Mouse (Mus musculus): ENCODE results near the gene Pdia2.
A peak's percentile ranks its signal among the peaks of the same experiment; 100 is the strongest.

Pdia2 gene

GRCm38 (mm10) chr17:26198892-26199291 lies at the start of gene Pdia2:
Gene Pdia2 (minus strand): TSS chr17:26199087.
- DNase-seq (ENCODE audit: low spot score) = no peak

- peak; percentile 96 for DNase-seq (ENCODE audit: low spot score)
These were observed 45.4 kb upstream of the Pdia2 start, which contains the start of gene Fam234a for GRCm38 (mm10) chr17:26244101-26244841. Gene Fam234a (minus strand): TSS chr17:26244242.

GRCm38 (mm10) chr17:26243471-26244100 lies 44.7 kb upstream of the Pdia2 start:
- DNase-seq (ENCODE audit: low spot score) = peak; percentile 85

GRCm38 (mm10) chr17:26240990-26241389 lies 42.1 kb upstream of the Pdia2 start:
- DNase-seq (ENCODE audit: low spot score) = no peak

GRCm38 (mm10) chr17:26240120-26240790 lies 41.4 kb upstream of the Pdia2 start:
- no peak for DNase-seq (ENCODE audit: low spot score)

GRCm38 (mm10) chr17:26239551-26239950 lies 40.7 kb upstream of the Pdia2 start:
- DNase-seq (ENCODE audit: low spot score) = no peak

- no peak for DNase-seq (ENCODE audit: low spot score)
These were observed 38.8 kb upstream of the Pdia2 start for GRCm38 (mm10) chr17:26237667-26238066.

GRCm38 (mm10) chr17:26235077-26235815 lies 36.4 kb upstream of the Pdia2 start:
- DNase-seq (ENCODE audit: low spot score) = no peak

GRCm38 (mm10) chr17:26234386-26234785 lies 35.5 kb upstream of the Pdia2 start:
- no peak for DNase-seq (ENCODE audit: low spot score)

- no peak for DNase-seq (ENCODE audit: low spot score)
These were observed 34.0 kb upstream of the Pdia2 start for GRCm38 (mm10) chr17:26232863-26233262.

GRCm38 (mm10) chr17:26231156-26231555 lies 32.3 kb upstream of the Pdia2 start:
- DNase-seq (ENCODE audit: low spot score) = no peak

- no peak for DNase-seq (ENCODE audit: low spot score)
These were observed 30.9 kb upstream of the Pdia2 start for GRCm38 (mm10) chr17:26229776-26230175.

GRCm38 (mm10) chr17:26225150-26225549 lies 26.3 kb upstream of the Pdia2 start:
- peak; percentile 80 for DNase-seq (ENCODE audit: low spot score)

- no peak for DNase-seq (ENCODE audit: low spot score)
These were observed 22.6 kb upstream of the Pdia2 start for GRCm38 (mm10) chr17:26221508-26221907.

GRCm38 (mm10) chr17:26212681-26213080 lies 13.8 kb upstream of the Pdia2 start:
- no peak for DNase-seq (ENCODE audit: low spot score)

GRCm38 (mm10) chr17:26212241-26212640 lies 13.4 kb upstream of the Pdia2 start:
- no peak for DNase-seq (ENCODE audit: low spot score)

GRCm38 (mm10) chr17:26207686-26208085 lies 8.8 kb upstream of the Pdia2 start, which contains the start of gene Arhgdig:
Gene Arhgdig (minus strand): TSS chr17:26207786.
- DNase-seq (ENCODE audit: low spot score) = no peak

GRCm38 (mm10) chr17:26206392-26206791 lies 7.5 kb upstream of the Pdia2 start:
- no peak for DNase-seq (ENCODE audit: low spot score)

- DNase-seq (ENCODE audit: low spot score) = no peak
These were observed 5.9 kb upstream of the Pdia2 start for GRCm38 (mm10) chr17:26204766-26205165.

- peak; percentile 36 for DNase-seq (ENCODE audit: low spot score)
These were observed 4.5 kb upstream of the Pdia2 start for GRCm38 (mm10) chr17:26203321-26203811.

- DNase-seq (ENCODE audit: low spot score) = peak; percentile 43
These were observed 3.9 kb upstream of the Pdia2 start, which contains the start of gene Rgs11 for GRCm38 (mm10) chr17:26202737-26203136. Gene Rgs11 (plus strand): TSS chr17:26202951.

- DNase-seq (ENCODE audit: low spot score) = no peak
These were observed 3.1 kb upstream of the Pdia2 start for GRCm38 (mm10) chr17:26201998-26202397.
